In genomic region chr2:10101180-10101579, GRCm38 (mm10) we compare ENCODE assay signal across 7 mouse cellular contexts. TPM values are rescaled to one million over a fixed set of nuclear protein-coding genes. Genes with fewer than 3 reads are reported as not detected.
DNase-seq lines count a peak whose midpoint lies in the region; ATAC-seq and TF ChIP-seq lines count a peak whose summit lies in the region.

No protein-coding gene starts in this region.

- no peak for TF ChIP-seq CTCF in thymus, adult 2 months (IDR thresholded peaks at IDR 0.05; ENCODE audit: borderline replicate concordance, control insufficient read depth, extremely low read depth, insufficient read depth, low read length, poor library complexity)
- TF ChIP-seq CTCF in lung, adult 2 months (IDR thresholded peaks at IDR 0.05; ENCODE audit: insufficient read depth, low read length): peak; percentile 94

- H3K4me1 ChIP-seq in thymus, adult 2 months (replicated peaks; ENCODE audit: control insufficient read depth, insufficient read depth, low read length): no peaks in the 10 kb centered on the region
- H3K4me1 ChIP-seq in kidney, embryonic 15.5 days: no peaks in the 10 kb centered on the region
- no peaks in the 10 kb centered on the region for H3K4me1 ChIP-seq in lung, adult 2 months (ENCODE audit: control insufficient read depth, insufficient read depth, low read length)

- H3K4me2 ChIP-seq in kidney, embryonic 15.5 days: no peak overlapping the region

- H3K4me3 ChIP-seq in thymus, adult 2 months (ENCODE audit: control insufficient read depth, insufficient read depth, low read length): no peak overlapping the region
- H3K4me3 ChIP-seq in kidney, embryonic 15.5 days (replicated peaks): no peak overlapping the region
- H3K4me3 ChIP-seq in lung, adult 2 months (replicated peaks; ENCODE audit: extremely low read depth, low read depth, low read length): no peak overlapping the region

- no peaks in the 10 kb centered on the region for H3K36me3 ChIP-seq in thymus, adult 2 months (ENCODE audit: control insufficient read depth, insufficient read depth, low read length)
- H3K36me3 ChIP-seq in kidney, embryonic 15.5 days: no peaks in the 10 kb centered on the region

- peak; percentile 45 for DNase-seq in thymus, adult 2 months
- DNase-seq in thymus, adult 18-20 months: no peak
- DNase-seq in adrenal gland, postnatal 10 days: peak; percentile 66
- DNase-seq in lung, adult 2 months: peak; percentile 31
- DNase-seq in retina, postnatal 1 day: peak; percentile 58

- H3K27me3 ChIP-seq in thymus, adult 2 months (ENCODE audit: control insufficient read depth, insufficient read depth, low read length): no peaks in the 10 kb centered on the region
- no peaks in the 10 kb centered on the region for H3K27me3 ChIP-seq in kidney, embryonic 15.5 days

- no peaks in the 10 kb centered on the region for H3K9me3 ChIP-seq in kidney, embryonic 15.5 days (replicated peaks)

- WGBS in thymus, adult 2 months: 19% methylated on average over 6 of the region's 6 CpGs
- WGBS in kidney, embryonic 15.5 days: 43% methylated on average over 6 of the region's 6 CpGs
- 33% methylated on average over 6 of the region's 6 CpGs for WGBS in lung, adult 2 months

- H3K27ac ChIP-seq in thymus, adult 2 months (ENCODE audit: control insufficient read depth, insufficient read depth, low read length): no peak overlapping the region
- H3K27ac ChIP-seq in kidney, embryonic 15.5 days: no peak overlapping the region

- no peak for TF ChIP-seq POLR2A in thymus, adult 2 months (IDR thresholded peaks at IDR 0.05; ENCODE audit: control insufficient read depth, extremely low read depth, insufficient read depth, low read length, poor library complexity)
- no peak for TF ChIP-seq POLR2A in lung, adult 2 months (IDR thresholded peaks at IDR 0.05; ENCODE audit: borderline replicate concordance, extremely low read depth, low read depth, low read length)

- ATAC-seq in frontal cortex, adult (ENCODE audit: low TSS enrichment): peak; percentile 82
- 0 out of 2 replicates have a peak, but pooled peaks have one; percentile 33 for ATAC-seq in kidney, embryonic 15.5 days (replicated peaks; ENCODE audit: low FRiP score)

- no peak overlapping the region for H3K9ac ChIP-seq in kidney, embryonic 15.5 days

RNA-seq across cellular contexts. Expression of gene Kin, which starts 20.8 kb away (rescaled TPM):
- polyA plus RNA-seq in thymus, adult 2 months (2012; rRNA removed): 6.9 and 7.1 TPM in 2 replicates
- total RNA-seq in adrenal gland, postnatal 10 days (2021): 10 to 100 TPM; 16.5 to 20.0 TPM
- 29.6 and 33.3 TPM in 2 replicates for polyA plus RNA-seq in kidney, embryonic 15.5 days (2015; fragmentation: Nextera tagmentation; extraction: Ambion mirVana)
- 1.7 TPM in 2 replicates for polyA plus RNA-seq in lung, adult 2 months (2012; rRNA removed)

RNA-seq across cellular contexts. Expression of gene Atp5c1, which starts 20.9 kb away (rescaled TPM):
- 290 and 428 TPM in 2 replicates for polyA plus RNA-seq in thymus, adult 2 months (2012; rRNA removed)
- total RNA-seq in adrenal gland, postnatal 10 days (2021): 100 to 1,000 TPM; 597 to 695 TPM
- 661 and 685 TPM in 2 replicates for polyA plus RNA-seq in kidney, embryonic 15.5 days (2015; fragmentation: Nextera tagmentation; extraction: Ambion mirVana)
- polyA plus RNA-seq in lung, adult 2 months (2012; rRNA removed): 125 and 180 TPM in 2 replicates

RNA-seq across cellular contexts. Expression of gene Itih2, which starts 30.0 kb away (rescaled TPM):
- 0.23 and 0.87 TPM in 2 replicates for polyA plus RNA-seq in thymus, adult 2 months (2012; rRNA removed)
- total RNA-seq in adrenal gland, postnatal 10 days (2021): 100 to 1,000 TPM; 190 to 443 TPM
- polyA plus RNA-seq in kidney, embryonic 15.5 days (2015; fragmentation: Nextera tagmentation; extraction: Ambion mirVana): 2.3 and 4.4 TPM in 2 replicates
- 1.4 and 2.6 TPM in 2 replicates for polyA plus RNA-seq in lung, adult 2 months (2012; rRNA removed)

RNA-seq across cellular contexts. Expression of gene Itih5, which starts 52.2 kb away (rescaled TPM):
- 4.1 and 4.4 TPM in 2 replicates for polyA plus RNA-seq in thymus, adult 2 months (2012; rRNA removed)
- total RNA-seq in adrenal gland, postnatal 10 days (2021): 10 to 100 TPM; 43.5 to 46.6 TPM
- polyA plus RNA-seq in kidney, embryonic 15.5 days (2015; fragmentation: Nextera tagmentation; extraction: Ambion mirVana): 5.8 and 6.9 TPM in 2 replicates
- 3.4 and 4.8 TPM in 2 replicates for polyA plus RNA-seq in lung, adult 2 months (2012; rRNA removed)

RNA-seq across cellular contexts. Expression of gene Taf3, which starts 52.8 kb away (rescaled TPM):
- polyA plus RNA-seq in thymus, adult 2 months (2012; rRNA removed): 10.0 and 13.5 TPM in 2 replicates
- total RNA-seq in adrenal gland, postnatal 10 days (2021): 10 to 100 TPM in 1 of 2 experiments, 1 to 10 TPM in 1; 9.6 to 10.6 TPM
- 16.4 TPM in 2 replicates for polyA plus RNA-seq in kidney, embryonic 15.5 days (2015; fragmentation: Nextera tagmentation; extraction: Ambion mirVana)
- polyA plus RNA-seq in lung, adult 2 months (2012; rRNA removed): 5.8 and 8.7 TPM in 2 replicates

Comparison
In these comparisons a context has a peak if more than half of its experiments do, and no peak if none do; other contexts are left out.
1. DNase-seq: peak in thymus, adult 2 months (single experiment), adrenal gland, postnatal 10 days (single experiment), lung, adult 2 months (single experiment) and retina, postnatal 1 day (single experiment); none in thymus, adult 18-20 months (0 of 2).